Mouse (Mus musculus) liver, embryonic 11.5 days (tissue): Measurements from ENCODE around the gene Ccdc57. TPM values are rescaled to one million over a fixed set of nuclear protein-coding genes. Genes with fewer than 3 reads are reported as not detected.
A peak's percentile ranks its signal among the peaks of the same experiment; 100 is the strongest.
"Not testable (repeated sequence)": the region's sequence is repeated elsewhere in the genome, so short reads cannot be mapped to it uniquely, and the experiment has no call there.

ENCODE experiments used
- ATAC-seq: fragments of 200-750 bp; cut with Nextera tagmentation; replicated peaks from 2 replicates; pipeline ENCODE4 v1.8.0; 2017; ENCODE audit warnings: moderate number of reproducible peaks, mild to moderate bottlenecking, moderate TSS enrichment, moderate library complexity; ENCODE audit not compliant: low FRiP score
- DNase-seq: peaks from one replicate; pipeline ENCODE4 v3.0.0-alpha.2; 2017; ENCODE audit warnings: low spot score
- H3K27ac ChIP-seq: fragments of 300-500 bp; sonication (generic); 2 replicates; pipeline ENCODE4 v1.5.1; 2014; ENCODE audit warnings: mild to moderate bottlenecking, low read depth, low read length, control low read depth
- H3K27me3 ChIP-seq: fragments of 300-500 bp; sonication (generic); replicated peaks from 2 replicates; pipeline ENCODE4 v1.6.1; 2014; ENCODE audit warnings: low read length, mixed read lengths; ENCODE audit not compliant: control insufficient read depth, insufficient read depth
- H3K36me3 ChIP-seq: fragments of 300-500 bp; sonication (generic); 2 replicates; pipeline ENCODE4 v1.6.1; 2014; ENCODE audit warnings: mild to moderate bottlenecking, low read length, moderate library complexity, mixed read lengths; ENCODE audit not compliant: control insufficient read depth, insufficient read depth
- H3K4me1 ChIP-seq: fragments of 300-500 bp; sonication (generic); replicated peaks from 2 replicates; pipeline ENCODE4 v1.6.1; 2014; ENCODE audit warnings: low read length, mixed read lengths; ENCODE audit not compliant: control insufficient read depth, insufficient read depth
- H3K4me2 ChIP-seq: fragments of 300-500 bp; sonication (generic); 2 replicates; pipeline ENCODE4 v1.6.1; 2014; ENCODE audit warnings: mild to moderate bottlenecking, control low read depth, moderate library complexity
- H3K4me3 ChIP-seq: fragments of 300-500 bp; sonication (generic); 2 replicates; pipeline ENCODE4 v1.5.1; 2014; ENCODE audit warnings: low read depth, low read length, control low read depth
- H3K9ac ChIP-seq: fragments of 300-500 bp; sonication (generic); 2 replicates; pipeline ENCODE4 v1.6.1; 2014; ENCODE audit warnings: low read depth, low read length, control low read depth
- H3K9me3 ChIP-seq: fragments of 300-500 bp; sonication (generic); 2 replicates; pipeline ENCODE4 v1.6.1; 2016; ENCODE audit warnings: low read length, inconsistent platforms, mixed read lengths; ENCODE audit not compliant: control insufficient read depth
- WGBS: fragments of 180-500 bp; shearing (Covaris S2); extraction: QIAGEN DNeasy Blood & Tissue Kit; methylation state at CpG from one replicate; pipeline ENCODE4 v1.1.7; 2014; 5-methylcytosine and 5-hydroxymethylcytosine counted together
- polyA plus RNA-seq: library from polyadenylated mRNA; unstranded; fragments of >200 nt; fragmentation: Nextera tagmentation; extraction: Ambion mirVana; gene quantifications from 2 replicates; pipeline ENCODE4 v1.2.1, GENCODE M21; 2014

Ccdc57 gene
- polyA plus RNA-seq, 1 experiment from 2014 or later: 4.7 TPM

DNA sequence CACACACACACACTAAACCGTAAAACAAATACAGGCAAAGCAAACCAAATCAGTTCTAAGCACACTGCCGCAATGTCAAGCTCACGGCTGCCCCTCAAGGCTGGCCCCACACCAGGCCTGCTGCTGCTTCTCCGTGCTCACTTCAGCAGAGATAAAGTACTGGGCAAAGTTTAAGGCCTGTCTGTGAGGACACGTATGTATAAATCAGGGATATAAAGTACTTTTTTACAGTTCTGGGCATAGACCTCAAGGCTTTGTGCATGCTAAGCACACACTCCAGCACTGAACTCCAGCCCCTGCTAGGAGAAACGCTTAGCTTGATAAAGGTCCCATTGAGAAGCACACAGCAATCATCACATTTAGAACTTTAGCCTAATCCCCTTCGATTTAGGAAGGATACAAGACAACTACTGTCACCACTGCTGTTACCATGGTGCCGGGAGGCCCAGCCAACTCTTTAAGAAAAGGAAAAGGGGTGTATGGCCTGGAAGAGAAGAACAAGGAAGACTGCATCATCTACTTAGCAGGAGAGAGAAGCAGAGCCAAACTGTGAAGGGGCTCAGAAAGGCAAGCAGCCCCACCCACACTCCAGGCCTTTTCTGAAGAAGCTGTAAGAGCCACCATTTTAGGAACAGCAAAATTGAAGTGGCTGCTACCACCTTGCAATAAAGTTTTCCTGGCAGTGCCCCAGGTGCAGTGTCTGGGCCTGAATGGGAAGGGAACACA lies 99.0 kb downstream of the Ccdc57 start:
- WGBS: 59% methylated on average over 8 of the region's 8 CpGs
- Histone ChIP-seq H3K36me3 (no peaks in the 10 kb centered on the region), H3K9ac (no peak overlapping the region), H3K27me3 (no peaks in the 10 kb centered on the region), H3K4me2 (no peak overlapping the region), H3K9me3 (no peaks in the 10 kb centered on the region), H3K27ac (no peak overlapping the region), H3K4me1 (peaks cover 10% of the 10 kb centered on the region), H3K4me3 (no peak overlapping the region)
- no peak for DNase-seq
- ATAC-seq: 0 out of 2 replicates have a peak, but pooled peaks have one; percentile 13

DNA sequence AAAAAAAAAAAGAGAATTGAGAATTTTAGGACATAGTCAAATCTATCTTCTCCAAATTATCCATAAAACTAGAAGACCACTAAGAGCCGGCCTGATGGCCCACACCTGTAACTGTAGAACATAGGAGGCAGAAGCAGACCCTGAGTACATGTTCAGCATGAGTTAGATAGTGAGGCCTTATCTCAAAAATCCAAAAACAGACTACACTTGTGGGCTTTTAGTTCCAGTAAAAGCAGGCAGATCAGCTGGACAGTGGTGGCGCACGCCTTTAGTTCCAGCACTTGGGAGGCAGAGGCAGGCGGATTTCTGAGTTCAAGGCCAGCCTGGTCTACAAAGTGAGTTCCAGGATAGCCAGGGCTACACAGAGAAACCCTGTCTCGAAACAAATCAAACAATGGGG lies 99.7 kb downstream of the Ccdc57 start:
- peaks cover 10% of the 10 kb centered on the region for H3K4me1 ChIP-seq
- not testable (repeated sequence) for H3K9me3 ChIP-seq, H3K4me2 ChIP-seq, DNase-seq, H3K9ac ChIP-seq, H3K27ac ChIP-seq, H3K27me3 ChIP-seq, H3K4me3 ChIP-seq, H3K36me3 ChIP-seq
- peak; percentile 70 for ATAC-seq
- WGBS: 74% methylated on average over 5 of the region's 5 CpGs

DNA sequence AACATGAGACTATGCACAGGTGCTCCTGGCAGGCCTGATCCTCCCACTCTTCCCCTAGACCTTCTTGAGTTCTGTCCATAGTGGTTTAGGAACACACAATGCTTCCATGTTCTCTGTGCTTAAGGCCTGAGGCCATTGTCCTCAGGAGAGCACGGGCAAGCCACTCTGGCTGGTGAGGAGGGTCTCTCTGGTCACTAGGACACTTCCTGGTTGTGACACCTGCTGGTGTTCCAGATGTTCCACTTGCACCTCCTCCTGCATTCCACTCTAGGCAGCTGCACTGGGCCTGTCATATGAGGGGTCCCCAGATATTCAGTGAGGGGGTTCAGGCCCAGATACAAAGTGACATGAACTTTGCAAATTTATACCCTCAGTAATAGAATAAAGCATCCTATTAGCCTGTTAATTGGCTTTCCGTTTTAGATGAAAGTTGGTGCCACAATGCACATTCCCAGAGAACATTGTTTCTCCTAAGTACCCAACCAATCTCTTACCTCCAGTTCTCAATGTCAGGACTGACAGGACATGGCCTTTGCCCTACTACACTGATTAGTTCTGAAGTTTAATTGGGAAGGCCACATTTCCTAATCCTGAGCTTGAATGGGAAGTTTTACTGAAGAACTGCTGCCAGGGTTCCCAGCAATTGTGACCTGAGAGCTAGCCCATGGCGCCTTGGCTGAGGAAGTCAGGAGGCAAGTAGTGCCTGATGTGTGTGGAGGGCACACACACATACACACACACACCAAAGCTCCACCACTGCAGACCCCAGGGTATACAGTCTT lies 100.8 kb downstream of the Ccdc57 start:
- no peaks in the 10 kb centered on the region for H3K36me3 ChIP-seq
- H3K4me2 ChIP-seq: no peak overlapping the region
- H3K9me3 ChIP-seq: no peaks in the 10 kb centered on the region
- no peak overlapping the region for H3K27ac ChIP-seq
- no peak for DNase-seq
- 85% methylated on average over 3 of the region's 3 CpGs for WGBS
- no peak overlapping the region for H3K9ac ChIP-seq
- no peaks in the 10 kb centered on the region for H3K27me3 ChIP-seq
- no peak overlapping the region for H3K4me3 ChIP-seq
- no peak for ATAC-seq
- H3K4me1 ChIP-seq: peaks cover 10% of the 10 kb centered on the region

DNA sequence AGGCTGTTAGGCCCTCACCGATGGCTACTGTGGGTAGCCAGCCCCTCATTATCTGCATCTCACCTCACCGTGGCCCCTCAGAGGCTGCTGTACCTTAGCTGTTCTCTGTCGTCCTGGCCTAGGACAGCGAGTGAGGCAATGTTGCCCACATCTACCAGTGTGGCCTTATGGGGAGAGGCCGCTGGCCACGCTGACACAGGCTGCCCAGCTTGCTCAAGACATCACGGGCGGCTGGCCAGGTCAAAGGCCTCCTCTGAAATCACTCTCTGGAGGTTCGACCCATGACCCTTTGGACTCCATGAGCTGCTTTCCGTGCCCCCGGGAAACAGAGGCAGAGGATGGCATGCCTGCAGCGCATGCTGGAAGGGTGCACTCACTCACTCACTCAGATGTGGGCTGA lies 102.0 kb downstream of the Ccdc57 start:
- no peak overlapping the region for H3K9ac ChIP-seq
- 80% methylated on average over 12 of the region's 12 CpGs for WGBS
- H3K9me3 ChIP-seq: no peaks in the 10 kb centered on the region
- H3K27me3 ChIP-seq: no peaks in the 10 kb centered on the region
- no peaks in the 10 kb centered on the region for H3K36me3 ChIP-seq
- H3K4me2 ChIP-seq: no peak overlapping the region
- no peak overlapping the region for H3K4me3 ChIP-seq
- no peak for ATAC-seq
- H3K4me1 ChIP-seq: peaks cover 17% of the 10 kb centered on the region
- no peak for DNase-seq
- H3K27ac ChIP-seq: no peak overlapping the region

DNA sequence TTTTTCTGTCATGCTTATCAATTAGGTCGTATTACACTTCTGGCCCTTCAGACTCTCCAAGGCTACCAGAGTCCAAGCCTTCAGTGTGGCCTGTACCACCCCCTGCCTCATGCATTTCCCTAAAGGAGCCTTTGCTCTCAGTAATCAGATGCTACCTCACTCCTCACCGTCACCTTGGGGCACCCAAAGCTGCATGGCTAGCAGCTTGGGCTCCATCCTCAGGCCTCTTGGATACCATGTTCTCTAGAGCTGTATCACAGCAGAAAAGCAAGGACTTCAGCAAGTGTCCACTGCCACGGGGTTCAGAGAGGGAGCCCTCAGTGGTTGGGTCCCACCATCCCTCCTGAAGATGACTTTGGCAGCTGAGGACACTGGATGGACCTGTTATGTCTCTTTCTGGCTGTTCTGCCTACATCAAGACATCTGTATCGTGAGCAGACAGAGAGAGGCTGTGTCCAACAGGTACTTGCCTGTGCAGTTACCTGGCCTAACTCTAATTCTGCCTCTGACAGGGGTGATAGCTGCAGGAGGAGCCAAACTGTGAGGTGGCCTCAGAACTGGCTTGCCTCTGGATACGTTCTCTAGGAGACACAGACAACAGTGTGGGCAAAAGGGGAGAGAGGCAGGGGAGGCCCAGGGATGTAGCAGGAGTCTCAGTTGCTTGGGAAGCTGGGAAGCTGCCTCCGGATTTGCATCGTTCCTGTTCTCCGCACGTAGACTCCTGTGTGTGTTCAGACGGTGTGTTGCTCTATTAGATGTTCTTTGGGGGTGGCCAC lies 102.7 kb downstream of the Ccdc57 start:
- no peak overlapping the region for H3K4me3 ChIP-seq
- no peaks in the 10 kb centered on the region for H3K9me3 ChIP-seq
- H3K4me2 ChIP-seq: no peak overlapping the region
- DNase-seq (no peak), ATAC-seq (no peak)
- H3K9ac ChIP-seq: no peak overlapping the region
- H3K27me3 ChIP-seq: no peaks in the 10 kb centered on the region
- WGBS: 80% methylated on average over 10 of the region's 10 CpGs
- H3K4me1 ChIP-seq: peaks cover 23% of the 10 kb centered on the region
- no peaks in the 10 kb centered on the region for H3K36me3 ChIP-seq
- H3K27ac ChIP-seq: no peak overlapping the region

DNA sequence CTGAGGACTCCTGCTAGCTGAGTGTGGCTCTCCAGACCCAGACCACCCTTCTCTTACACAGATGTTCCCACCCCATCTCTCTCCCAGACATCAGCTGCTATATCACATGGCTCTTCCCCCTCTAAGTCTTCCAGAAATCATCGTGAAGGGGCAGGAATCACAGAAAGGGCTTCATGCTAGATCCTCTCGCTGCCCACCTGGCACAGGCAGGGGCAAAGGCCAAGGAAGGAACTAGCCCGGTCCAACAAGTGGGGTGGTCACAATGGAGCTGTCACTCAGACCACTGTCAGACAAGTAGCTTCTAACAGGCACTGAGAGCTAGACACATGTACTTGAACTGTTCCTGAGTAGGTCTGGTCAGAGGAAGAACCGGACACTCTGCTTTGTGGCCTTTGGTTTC lies 104.3 kb downstream of the Ccdc57 start:
- 70% methylated on average over 4 of the region's 4 CpGs for WGBS
- H3K4me1 ChIP-seq: peaks cover 16% of the 10 kb centered on the region
- no peak overlapping the region for H3K27ac ChIP-seq

DNA sequence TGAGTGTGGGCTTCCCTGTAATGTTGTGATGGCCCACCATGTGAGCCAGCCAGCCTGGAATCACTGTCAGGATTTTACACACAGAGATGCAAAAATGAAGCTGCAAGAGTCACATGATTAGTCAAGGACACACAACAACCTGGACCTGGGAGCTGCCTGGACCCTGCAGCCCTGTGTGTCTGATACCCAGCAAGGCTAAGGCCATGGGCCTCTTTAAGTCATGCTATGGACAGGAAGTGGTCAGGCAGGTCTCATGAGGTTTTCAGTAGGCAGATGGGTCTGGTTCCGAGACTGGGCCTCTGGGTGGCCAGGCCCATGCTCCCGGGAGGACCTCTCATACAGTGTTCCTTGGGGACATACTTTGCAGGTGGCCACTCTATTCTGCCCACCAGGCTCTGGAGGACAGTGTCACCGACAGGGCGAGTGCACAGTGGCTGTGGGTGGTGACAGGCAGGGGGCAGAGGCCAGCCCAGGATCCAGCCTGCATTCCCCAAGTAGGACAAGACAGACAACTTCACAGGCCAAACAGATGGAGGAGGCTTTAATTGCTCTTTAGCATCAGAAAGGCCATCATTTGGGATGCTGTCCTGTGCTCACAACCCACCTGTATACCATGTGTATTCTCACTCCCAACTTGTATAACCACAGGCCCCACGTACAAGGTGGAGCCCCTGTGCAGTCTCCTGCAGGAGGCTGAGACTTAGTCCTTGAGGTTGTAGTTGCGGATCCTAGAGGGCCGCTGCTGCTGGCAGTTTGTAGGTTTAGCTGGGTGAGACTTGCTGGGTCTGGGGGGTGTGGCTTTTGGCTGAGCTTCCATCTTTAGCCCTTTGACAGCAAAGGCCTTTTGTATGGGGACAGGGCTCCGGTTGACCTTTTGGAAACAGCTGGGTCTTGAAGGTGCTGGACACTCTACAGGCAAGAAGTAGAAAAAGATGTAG lies 106.4 kb downstream of the Ccdc57 start:
- Histone ChIP-seq H3K4me2 (no peak overlapping the region), H3K36me3 (peaks cover 10% of the 10 kb centered on the region), H3K27ac (peak overlapping the region; percentile 81; the same call in 1 of the 2 replicates), H3K9me3 (no peaks in the 10 kb centered on the region), H3K27me3 (no peaks in the 10 kb centered on the region), H3K4me3 (no peak overlapping the region), H3K4me1 (peaks cover 30% of the 10 kb centered on the region), H3K9ac (no peak overlapping the region)
- 83% methylated on average over 8 of the region's 8 CpGs for WGBS
- ATAC-seq (no peak), DNase-seq (peak; percentile 31)

More for the DNA sequence above, 104.3 kb downstream of the Ccdc57 start:
- no peak for DNase-seq
- H3K36me3 ChIP-seq: no peaks in the 10 kb centered on the region
- no peaks in the 10 kb centered on the region for H3K27me3 ChIP-seq
- no peak overlapping the region for H3K4me2 ChIP-seq
- ATAC-seq: no peak
- no peak overlapping the region for H3K9ac ChIP-seq
- no peak overlapping the region for H3K4me3 ChIP-seq
- H3K9me3 ChIP-seq: no peaks in the 10 kb centered on the region
